Mouse (Mus musculus): ENCODE data around the gene Brd1. TPM values are rescaled to one million over a fixed set of nuclear protein-coding genes. Genes with fewer than 3 reads are reported as not detected.

Gene Brd1
- polyA plus RNA-seq, 2 experiments, result 5.5 to 6.1 TPM

DNA sequence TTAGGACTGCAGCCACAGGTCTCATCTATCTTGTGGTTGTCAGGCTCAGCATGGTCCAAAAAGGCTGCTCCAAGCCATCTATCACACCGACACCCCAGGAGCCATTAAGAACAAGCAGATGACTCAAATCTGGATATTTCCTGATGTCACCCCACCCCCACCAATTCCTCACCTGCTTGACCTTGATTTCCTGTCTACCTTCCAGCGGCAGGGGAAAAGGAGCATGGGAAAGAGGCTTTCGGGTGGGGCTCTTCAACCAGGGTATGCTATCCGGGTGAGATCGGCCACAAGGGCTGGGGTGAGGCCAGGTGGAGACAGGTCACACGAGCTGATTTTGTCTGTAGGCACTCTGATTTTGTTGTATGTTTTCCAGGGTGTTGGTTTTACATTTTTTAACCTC is 50.0 kb downstream of the Brd1 start:
- DNase-seq (ENCODE audit: low read depth in 3 of 3, low spot score in 3 of 3) (no peak), ATAC-seq (ENCODE audit: insufficient read depth) (no peak)
- Histone ChIP-seq H3K9ac (replicated peaks) (no peak overlapping the region), H3K4me2 (ENCODE audit: low read depth) (no peak overlapping the region), H3K36me3 (replicated peaks; ENCODE audit: control insufficient read depth, insufficient read depth, low read depth) (peaks cover 18% of the 10 kb centered on the region), H3K4me3 (ENCODE audit: insufficient read depth in 1 of 2, low read depth in 2 of 2, low read length in 2 of 2) (no peak overlapping the region), H3K27me3 (ENCODE audit: control insufficient read depth, insufficient read depth, low read length) (no peaks in the 10 kb centered on the region), H3K4me1 (replicated peaks; ENCODE audit: control insufficient read depth in 2 of 2, insufficient read depth in 2 of 2, low read length in 1 of 2) (no peaks in the 10 kb centered on the region), H3K9me3 (ENCODE audit: control insufficient read depth, low read length) (no peaks in the 10 kb centered on the region), H3K27ac (no peak overlapping the region)
- 79% methylated on average over 6 of the region's 6 CpGs for WGBS (ENCODE audit: insufficient replicate concordance)
- no peak for TF ChIP-seq CTCF (IDR thresholded peaks at IDR 0.05; ENCODE audit: low read depth)
- no peak for TF ChIP-seq EP300 (IDR thresholded peaks at IDR 0.05; ENCODE audit: low read depth)

DNA sequence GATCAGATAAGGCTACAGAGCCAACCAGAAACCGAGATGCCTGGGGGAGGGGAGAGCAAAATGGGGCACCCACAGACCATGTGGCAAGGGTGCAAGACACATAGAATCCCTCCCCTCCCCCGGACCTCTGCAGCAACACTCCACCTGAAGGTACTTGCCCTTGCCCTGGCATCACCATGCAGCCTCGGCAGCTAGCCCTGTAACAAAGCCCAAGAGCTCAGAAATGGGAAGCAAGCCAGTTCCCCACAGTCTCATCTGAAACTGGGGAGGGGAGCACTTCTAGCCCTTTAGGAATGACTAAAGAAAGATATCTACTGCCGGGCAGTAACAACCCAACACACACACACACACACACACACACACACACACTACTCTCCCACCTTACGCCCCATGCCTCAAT is 53.1 kb downstream of the Brd1 start:
- no peak for TF ChIP-seq CTCF (IDR thresholded peaks at IDR 0.05; ENCODE audit: low read depth)
- TF ChIP-seq EP300 (IDR thresholded peaks at IDR 0.05; ENCODE audit: low read depth), result no peak
- Histone ChIP-seq H3K27me3 (ENCODE audit: control insufficient read depth, insufficient read depth, low read length) (no peaks in the 10 kb centered on the region), H3K9me3 (ENCODE audit: control insufficient read depth, low read length) (no peaks in the 10 kb centered on the region), H3K36me3 (replicated peaks; ENCODE audit: control insufficient read depth, insufficient read depth, low read depth) (no peaks in the 10 kb centered on the region), H3K27ac (no peak overlapping the region), H3K4me3 (ENCODE audit: insufficient read depth in 1 of 2, low read depth in 2 of 2, low read length in 2 of 2) (no peak overlapping the region), H3K4me2 (ENCODE audit: low read depth) (no peak overlapping the region), H3K4me1 (replicated peaks; ENCODE audit: control insufficient read depth in 2 of 2, insufficient read depth in 2 of 2, low read length in 1 of 2) (no peaks in the 10 kb centered on the region), H3K9ac (replicated peaks) (no peak overlapping the region)
- WGBS (ENCODE audit: insufficient replicate concordance), result 47% methylated on average over 5 of the region's 5 CpGs
- no peak for DNase-seq (ENCODE audit: low read depth in 3 of 3, low spot score in 3 of 3)
- no peak for ATAC-seq (ENCODE audit: insufficient read depth)

DNA sequence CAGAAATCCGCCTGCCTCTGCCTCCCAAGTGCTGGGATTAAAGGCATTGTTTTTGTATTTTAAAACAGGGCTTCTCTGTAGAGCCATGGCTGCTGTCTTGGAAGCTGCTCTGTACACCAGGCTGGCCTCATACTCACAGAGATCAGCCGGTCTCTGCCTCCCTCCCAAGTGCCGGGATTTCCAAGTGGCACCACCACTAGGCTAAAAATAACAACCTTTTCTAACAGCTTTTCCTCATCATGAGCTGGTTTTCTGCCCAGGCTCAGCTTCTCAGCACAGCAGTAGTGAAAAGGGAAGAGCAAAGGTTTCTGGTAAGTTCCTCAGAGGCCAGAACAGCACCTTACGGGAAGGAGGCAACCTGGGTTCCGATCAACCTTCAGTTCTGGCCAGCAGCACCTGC is 56.5 kb downstream of the Brd1 start:
- 57% methylated on average over 5 of the region's 5 CpGs for WGBS (ENCODE audit: insufficient replicate concordance)
- Histone ChIP-seq H3K36me3 (replicated peaks; ENCODE audit: control insufficient read depth, insufficient read depth, low read depth) (no peaks in the 10 kb centered on the region), H3K4me3 (ENCODE audit: insufficient read depth in 1 of 2, low read depth in 2 of 2, low read length in 2 of 2) (no peak overlapping the region), H3K4me1 (replicated peaks; ENCODE audit: control insufficient read depth in 2 of 2, insufficient read depth in 2 of 2, low read length in 1 of 2) (no peaks in the 10 kb centered on the region), H3K4me2 (ENCODE audit: low read depth) (no peak overlapping the region), H3K9ac (replicated peaks) (no peak overlapping the region), H3K9me3 (ENCODE audit: control insufficient read depth, low read length) (no peaks in the 10 kb centered on the region), H3K27ac (no peak overlapping the region), H3K27me3 (ENCODE audit: control insufficient read depth, insufficient read depth, low read length) (no peaks in the 10 kb centered on the region)
- no peak for DNase-seq (ENCODE audit: low read depth in 3 of 3, low spot score in 3 of 3)
- TF ChIP-seq EP300 (IDR thresholded peaks at IDR 0.05; ENCODE audit: low read depth) (no peak), CTCF (IDR thresholded peaks at IDR 0.05; ENCODE audit: low read depth) (no peak)
- no peak for ATAC-seq (ENCODE audit: insufficient read depth)

DNA sequence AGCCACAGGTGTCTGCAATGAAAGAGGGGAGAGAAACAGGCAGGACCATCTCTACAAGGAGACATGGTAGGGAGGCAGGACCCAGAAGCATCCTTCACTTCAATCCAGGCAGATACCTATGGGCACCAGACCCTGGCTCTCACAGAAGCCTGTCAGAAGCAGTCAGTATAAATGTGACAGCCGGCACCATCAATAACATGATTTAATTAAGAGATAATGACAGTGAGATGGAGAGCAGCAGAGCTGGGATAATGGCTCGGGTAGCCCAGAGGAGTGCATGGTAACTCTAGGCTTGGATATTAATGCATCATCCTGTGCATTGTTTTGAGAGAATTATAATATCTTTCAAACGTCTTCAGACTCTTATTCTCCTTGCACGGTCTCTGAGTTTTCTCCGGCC is 58.0 kb downstream of the Brd1 start:
- Histone ChIP-seq H3K4me1 (replicated peaks; ENCODE audit: control insufficient read depth in 2 of 2, insufficient read depth in 2 of 2, low read length in 1 of 2) (no peaks in the 10 kb centered on the region), H3K9ac (replicated peaks) (no peak overlapping the region), H3K4me3 (ENCODE audit: insufficient read depth in 1 of 2, low read depth in 2 of 2, low read length in 2 of 2) (no peak overlapping the region), H3K4me2 (ENCODE audit: low read depth) (no peak overlapping the region), H3K9me3 (ENCODE audit: control insufficient read depth, low read length) (no peaks in the 10 kb centered on the region), H3K36me3 (replicated peaks; ENCODE audit: control insufficient read depth, insufficient read depth, low read depth) (no peaks in the 10 kb centered on the region), H3K27ac (no peak overlapping the region), H3K27me3 (ENCODE audit: control insufficient read depth, insufficient read depth, low read length) (no peaks in the 10 kb centered on the region)
- no peak for TF ChIP-seq EP300 (IDR thresholded peaks at IDR 0.05; ENCODE audit: low read depth)
- TF ChIP-seq CTCF (IDR thresholded peaks at IDR 0.05; ENCODE audit: low read depth), result no peak
- DNase-seq (ENCODE audit: low read depth in 3 of 3, low spot score in 3 of 3) (no peak), ATAC-seq (ENCODE audit: insufficient read depth) (no peak)
- WGBS (ENCODE audit: insufficient replicate concordance), result 59% methylated on average over 5 of the region's 5 CpGs

DNA sequence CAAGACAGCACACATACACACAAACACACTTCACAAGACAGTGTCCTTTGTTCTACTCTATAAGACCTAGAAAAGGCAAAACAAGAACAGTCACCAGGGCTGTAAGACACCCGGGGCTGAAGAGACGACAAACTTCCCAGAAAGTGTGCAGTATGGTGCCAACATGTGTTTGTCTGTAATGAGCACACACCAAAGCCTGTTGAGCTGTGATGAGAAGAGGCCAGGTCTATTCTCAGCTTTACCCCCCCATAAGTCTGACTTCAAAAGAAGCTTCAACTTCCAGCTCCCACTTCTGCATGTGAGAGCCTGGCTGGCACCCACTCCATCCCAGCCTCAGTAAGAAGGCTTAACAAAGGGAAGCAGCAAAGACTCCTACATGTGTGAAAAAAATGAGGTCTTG is 65.3 kb downstream of the Brd1 start:
- Histone ChIP-seq H3K4me1 (replicated peaks; ENCODE audit: control insufficient read depth in 2 of 2, insufficient read depth in 2 of 2, low read length in 1 of 2) (no peaks in the 10 kb centered on the region), H3K4me2 (ENCODE audit: low read depth) (no peak overlapping the region), H3K9ac (replicated peaks) (no peak overlapping the region), H3K4me3 (ENCODE audit: insufficient read depth in 1 of 2, low read depth in 2 of 2, low read length in 2 of 2) (no peak overlapping the region), H3K36me3 (replicated peaks; ENCODE audit: control insufficient read depth, insufficient read depth, low read depth) (no peaks in the 10 kb centered on the region), H3K27ac (no peak overlapping the region), H3K27me3 (ENCODE audit: control insufficient read depth, insufficient read depth, low read length) (no peaks in the 10 kb centered on the region), H3K9me3 (ENCODE audit: control insufficient read depth, low read length) (no peaks in the 10 kb centered on the region)
- TF ChIP-seq EP300 (IDR thresholded peaks at IDR 0.05; ENCODE audit: low read depth), result no peak
- TF ChIP-seq CTCF (IDR thresholded peaks at IDR 0.05; ENCODE audit: low read depth), result no peak
- WGBS (ENCODE audit: insufficient replicate concordance), result 51% methylated on average over 2 of the region's 2 CpGs
- DNase-seq (ENCODE audit: low read depth in 3 of 3, low spot score in 3 of 3) (no peak), ATAC-seq (ENCODE audit: insufficient read depth) (no peak)
